Mouse (Mus musculus) regulatory T cell (primary cell): ENCODE data around the gene Dennd1a.

Experiments used
- in situ Hi-C: fragments of 300-600 bp; cut with MboI, MseI; formaldehyde crosslinking; loops from one replicate; pipeline ENCODE4 v1.15.1; 2025; ENCODE audit warnings: high pct_unique_total_duplicates

The Dennd1a gene

DNA sequence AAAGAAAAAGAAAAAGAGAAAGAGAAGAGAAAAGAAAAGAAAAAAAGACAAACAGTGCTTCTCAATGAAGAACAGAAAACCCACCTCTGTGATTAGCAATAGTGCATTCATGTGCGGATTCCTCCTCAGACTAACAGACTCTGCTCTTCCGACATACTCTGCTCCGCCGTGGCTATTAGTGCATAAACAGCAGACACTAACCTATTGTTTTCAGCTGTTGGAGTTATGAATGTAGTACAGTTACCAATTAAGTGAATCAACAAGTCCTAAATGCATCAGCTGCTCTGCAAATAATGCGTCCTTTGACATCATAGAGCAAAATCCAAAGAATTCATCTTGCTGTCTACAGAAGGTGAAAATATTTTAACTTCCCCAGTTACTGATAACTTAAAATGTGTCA, 121.2 kb downstream of the Dennd1a start:
- in situ Hi-C loops, result no loop called here

GRCm38 (mm10) chr2:38164326-38165035, 122.7 kb downstream of the Dennd1a start:
- in situ Hi-C loops, result no loop called here

- in situ Hi-C loops, result no loop called here
These were observed 124.7 kb downstream of the Dennd1a start for GRCm38 (mm10) chr2:38162486-38162885.

DNA sequence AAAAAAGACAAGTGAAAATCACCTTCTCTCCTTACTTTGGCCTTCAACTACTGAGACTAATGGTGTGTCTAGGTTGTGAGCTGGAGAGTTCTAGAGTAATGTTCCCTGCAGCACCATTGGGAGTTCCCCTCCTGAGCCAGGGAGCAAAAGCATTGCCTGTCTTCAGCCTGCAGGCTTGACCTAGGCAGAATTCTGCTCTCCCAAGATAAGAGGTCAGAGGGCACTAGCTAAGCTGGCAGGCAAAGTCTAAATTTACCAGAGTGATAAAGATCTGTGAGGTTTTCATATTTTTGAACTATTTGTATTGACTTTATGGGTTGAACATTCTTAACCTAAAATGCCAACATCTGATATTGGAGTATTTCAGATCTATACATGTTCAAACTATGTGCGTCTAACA, 125.7 kb downstream of the Dennd1a start:
- in situ Hi-C loops, result no loop called here

DNA sequence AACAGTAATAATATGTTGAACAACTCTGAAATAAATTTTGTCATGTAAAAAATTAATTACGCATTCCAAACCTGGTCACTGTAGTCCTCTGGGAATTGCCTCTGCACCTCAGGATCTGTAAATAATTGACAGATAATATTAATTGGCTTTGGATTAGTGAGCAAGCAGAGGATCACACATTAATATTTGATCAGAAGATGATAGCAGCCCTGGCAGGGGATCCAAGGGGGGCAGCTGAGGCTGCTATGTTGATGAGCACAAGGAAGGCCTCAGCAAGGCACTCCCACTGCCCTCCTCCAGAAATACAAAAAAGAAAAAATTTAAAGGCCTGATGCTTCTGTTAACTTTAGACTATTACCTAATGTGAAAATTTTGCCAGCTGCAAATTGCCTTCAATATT, 127.5 kb downstream of the Dennd1a start:
- in situ Hi-C loops, result no loop called here

DNA sequence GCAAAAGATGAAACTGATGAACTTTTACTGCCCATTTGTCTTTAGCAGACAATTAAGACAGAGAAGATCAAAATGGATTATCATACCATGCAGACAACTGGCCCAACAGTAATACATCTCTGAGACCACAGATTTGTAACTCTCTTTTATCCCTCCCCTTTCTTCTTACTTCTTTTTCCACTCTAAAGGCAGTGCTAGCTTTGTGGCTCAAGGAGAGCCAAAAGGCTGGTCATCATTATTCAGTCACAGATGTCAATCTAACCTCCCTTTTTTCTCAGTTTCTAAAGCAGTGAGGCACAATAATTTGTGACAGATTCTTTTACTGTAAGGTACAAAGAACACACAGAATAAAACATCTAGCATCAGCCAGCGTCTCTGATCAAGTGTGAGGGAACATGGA, 130.2 kb downstream of the Dennd1a start:
- in situ Hi-C loops, result no loop called here

- in situ Hi-C loops, result no loop called here
These were observed 131.2 kb downstream of the Dennd1a start for GRCm38 (mm10) chr2:38156001-38156400.

GRCm38 (mm10) chr2:38144831-38145230, 142.4 kb downstream of the Dennd1a start:
- in situ Hi-C loops, result no loop called here

GRCm38 (mm10) chr2:38144067-38144779, 143.0 kb downstream of the Dennd1a start:
- in situ Hi-C loops, result no loop called here

- in situ Hi-C loops, result no loop called here
These were observed 144.3 kb downstream of the Dennd1a start for GRCm38 (mm10) chr2:38142905-38143304.

- in situ Hi-C loops, result no loop called here
These were observed 145.0 kb downstream of the Dennd1a start for GRCm38 (mm10) chr2:38142210-38142609.

DNA sequence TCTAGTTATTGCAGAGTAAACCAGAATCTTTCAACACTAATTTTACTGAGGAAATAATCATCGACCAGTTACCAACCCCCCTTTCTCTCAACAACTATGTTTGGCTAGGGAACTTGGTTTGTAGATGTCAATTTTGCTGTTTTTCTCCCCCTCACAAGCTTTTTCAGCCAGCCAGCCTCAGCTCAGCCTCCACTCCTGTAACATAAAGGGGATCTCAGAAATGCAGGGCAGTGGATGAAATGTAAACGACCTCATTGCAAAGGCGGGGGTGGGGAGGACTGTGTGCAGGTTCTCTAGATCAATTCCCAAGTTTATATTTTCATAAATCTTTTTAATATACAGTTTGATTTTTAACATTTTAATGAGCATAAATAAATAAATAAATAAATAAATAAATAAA, 147.7 kb downstream of the Dennd1a start:
- in situ Hi-C loops, result no loop called here

GRCm38 (mm10) chr2:38137086-38137485, 150.1 kb downstream of the Dennd1a start:
- in situ Hi-C loops, result no loop called here

GRCm38 (mm10) chr2:38135427-38135826, 151.8 kb downstream of the Dennd1a start:
- in situ Hi-C loops, result no loop called here

DNA sequence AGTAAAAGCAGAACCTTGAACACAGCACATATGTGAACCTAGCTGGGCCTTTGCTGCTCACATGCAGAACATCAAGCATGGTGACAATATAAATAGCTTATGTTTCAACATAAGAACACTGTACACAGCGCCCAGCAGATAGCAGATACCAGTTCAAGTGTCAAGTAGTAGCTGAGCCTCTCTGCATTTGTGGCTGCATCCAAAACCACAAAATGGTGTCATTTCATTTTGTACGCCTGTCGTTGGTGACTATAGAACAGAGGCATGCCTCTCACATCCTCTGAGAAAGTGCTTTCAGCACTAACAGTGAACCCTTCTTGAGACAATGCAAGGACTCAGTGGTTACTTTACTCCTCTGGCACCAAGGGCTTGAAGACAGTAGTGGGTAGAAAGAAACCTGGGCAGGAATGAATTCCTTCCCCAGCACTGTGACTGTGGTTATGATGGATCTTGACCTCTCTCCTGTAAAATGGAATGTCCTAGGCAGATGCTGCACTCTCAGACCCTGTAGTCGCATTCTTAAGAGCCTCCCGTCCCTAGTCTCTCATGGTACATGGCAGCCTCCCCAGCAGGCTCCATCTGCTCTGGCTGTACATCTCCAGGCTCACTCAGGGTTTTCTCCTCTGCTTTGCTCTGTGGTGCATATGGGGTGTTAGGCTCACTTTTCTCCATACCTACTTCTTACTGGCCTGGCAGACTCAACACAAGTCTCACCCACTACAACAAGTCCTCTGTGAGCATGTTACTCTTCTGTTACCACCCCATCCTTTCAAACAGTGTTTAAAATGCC, 154.0 kb downstream of the Dennd1a start:
- in situ Hi-C loops, result no loop called here

DNA sequence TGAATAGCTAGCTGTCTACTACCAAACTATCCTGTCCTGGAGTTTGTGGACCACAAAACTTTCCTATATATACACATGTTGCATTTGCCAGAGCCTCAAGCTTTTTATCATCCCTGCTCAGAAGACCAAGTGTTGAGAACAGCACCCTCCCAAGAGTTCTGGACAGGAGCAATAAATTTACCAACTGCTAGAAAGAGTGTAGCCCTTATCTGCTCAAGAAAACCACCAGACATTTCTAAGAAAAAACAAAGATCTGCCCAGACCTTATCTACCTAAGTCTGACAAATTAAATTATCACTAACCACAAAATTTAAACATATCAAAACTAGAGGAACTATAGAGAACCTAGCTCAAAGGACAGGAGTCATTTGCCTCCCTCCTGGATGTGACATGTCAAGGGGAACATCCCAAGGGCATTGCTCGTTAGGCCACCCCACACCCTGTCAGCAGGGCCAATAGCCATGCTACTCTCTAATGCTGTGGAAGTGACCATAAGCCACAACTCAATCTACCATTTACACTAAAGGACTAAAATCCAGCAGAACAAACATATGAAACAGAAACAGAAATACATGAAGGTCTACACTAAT, 154.9 kb downstream of the Dennd1a start:
- in situ Hi-C loops, result no loop called here

DNA sequence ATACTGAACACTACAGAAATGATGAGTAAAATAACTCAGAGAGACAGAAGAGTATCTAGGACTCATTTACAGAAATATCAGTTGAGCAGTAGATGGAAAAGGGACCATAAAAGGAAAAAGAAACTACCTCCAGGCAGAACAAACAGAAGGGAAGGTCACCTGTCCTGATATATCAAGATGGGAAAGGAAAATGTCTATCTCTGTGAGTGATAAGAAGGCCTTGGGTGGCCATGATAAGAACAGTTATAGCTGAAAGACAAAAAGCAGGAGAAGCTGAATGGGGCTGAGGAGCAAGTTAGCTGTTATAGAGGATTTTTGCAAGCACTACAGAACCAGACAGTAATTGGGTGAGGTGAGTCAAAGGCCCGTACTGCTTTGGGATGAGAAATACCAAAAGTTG, 155.7 kb downstream of the Dennd1a start:
- in situ Hi-C loops, result no loop called here

GRCm38 (mm10) chr2:38129961-38130802, 157.0 kb downstream of the Dennd1a start:
- in situ Hi-C loops, result no loop called here

GRCm38 (mm10) chr2:38126383-38126732, 160.8 kb downstream of the Dennd1a start:
- in situ Hi-C loops, result no loop called here

DNA sequence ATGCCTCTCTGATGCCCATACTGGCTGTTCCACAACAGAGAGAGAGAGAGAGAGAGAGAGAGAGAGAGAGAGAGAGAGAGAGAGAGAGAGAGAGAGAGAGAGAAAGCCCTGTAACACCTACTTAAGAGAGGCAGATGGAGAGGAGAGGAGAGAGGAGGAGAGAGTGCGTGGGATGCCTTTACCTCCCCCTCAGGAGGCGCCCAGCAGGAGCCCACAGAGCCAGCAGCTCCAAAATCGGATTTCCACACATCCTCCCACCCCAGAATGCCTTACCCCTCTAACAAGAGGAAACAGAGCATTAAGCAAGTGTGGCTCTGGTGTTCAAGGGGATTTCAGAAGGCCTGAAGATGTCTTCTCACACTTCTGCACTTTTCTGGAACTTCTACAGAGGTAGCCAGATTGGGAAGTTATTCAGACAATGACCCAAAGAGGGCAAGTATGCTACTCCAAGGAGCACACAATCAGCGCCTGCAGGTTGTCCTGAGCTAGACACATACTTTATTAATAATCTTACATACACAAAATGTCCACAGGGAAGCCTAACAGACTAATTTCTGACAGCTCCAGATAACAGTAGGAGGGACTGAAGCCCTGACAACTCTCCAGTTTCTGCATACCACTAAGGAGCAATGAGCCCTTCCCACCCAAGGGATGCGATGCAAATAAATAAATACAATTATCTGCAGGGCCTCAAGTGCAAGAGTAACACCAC, 161.4 kb downstream of the Dennd1a start:
- in situ Hi-C loops, result no loop called here

- in situ Hi-C loops, result no loop called here
These were observed 162.5 kb downstream of the Dennd1a start for GRCm38 (mm10) chr2:38124727-38125126.
